Mouse (Mus musculus): ENCODE measurements around the gene Gm9999. TPM values are rescaled to one million over a fixed set of nuclear protein-coding genes. Genes with fewer than 3 reads are reported as not detected.

The Gm9999 gene
- polyA plus RNA-seq, 1 experiment from 2014 or later = not detected

Other genes with a start within 250 kb of the Gm9999 start
- gene Saa1, start 240.6 kb upstream of the Gm9999 start, polyA plus RNA-seq (2015; fragmentation: Nextera tagmentation; extraction: Ambion mirVana) = 0.24 and 0.55 TPM in 2 replicates
- gene Saa2, start 231.8 kb upstream of the Gm9999 start, polyA plus RNA-seq (2015; fragmentation: Nextera tagmentation; extraction: Ambion mirVana) = 1.1 TPM in 1 of 2 replicates, not detected in the other
- 16.4 TPM in 2 replicates for gene Hps5, start 187.5 kb upstream of the Gm9999 start, polyA plus RNA-seq (2015; fragmentation: Nextera tagmentation; extraction: Ambion mirVana)
- gene Gtf2h1, start 187.5 kb upstream of the Gm9999 start, polyA plus RNA-seq (2015; fragmentation: Nextera tagmentation; extraction: Ambion mirVana) = 38.2 and 44.4 TPM in 2 replicates
- 497 and 572 TPM in 2 replicates for gene Ldha, start 142.1 kb upstream of the Gm9999 start, polyA plus RNA-seq (2015; fragmentation: Nextera tagmentation; extraction: Ambion mirVana)
- gene Ldhc, start 122.4 kb upstream of the Gm9999 start, polyA plus RNA-seq (2015; fragmentation: Nextera tagmentation; extraction: Ambion mirVana) = 0.80 TPM in 1 of 2 replicates, not detected in the other
- gene Tsg101, start 63.6 kb upstream of the Gm9999 start, polyA plus RNA-seq (2015; fragmentation: Nextera tagmentation; extraction: Ambion mirVana) = 373 and 384 TPM in 2 replicates
- gene Uevld, start 25.1 kb upstream of the Gm9999 start, polyA plus RNA-seq (2015; fragmentation: Nextera tagmentation; extraction: Ambion mirVana) = 5.5 and 7.4 TPM in 2 replicates
- 8.3 and 9.6 TPM in 2 replicates for gene Spty2d1, start 24.8 kb downstream of the Gm9999 start, polyA plus RNA-seq (2015; fragmentation: Nextera tagmentation; extraction: Ambion mirVana)
- gene Tmem86a, start 67.0 kb downstream of the Gm9999 start, polyA plus RNA-seq (2015; fragmentation: Nextera tagmentation; extraction: Ambion mirVana) = 23.3 and 25.8 TPM in 2 replicates
- gene Ptpn5, start 150.1 kb downstream of the Gm9999 start, polyA plus RNA-seq (2015; fragmentation: Nextera tagmentation; extraction: Ambion mirVana) = 100 and 103 TPM in 2 replicates
- gene Mrgpra6, start 221.3 kb downstream of the Gm9999 start, polyA plus RNA-seq (2015; fragmentation: Nextera tagmentation; extraction: Ambion mirVana) = not detected in 2 replicates